Mouse (Mus musculus) adrenal gland, adult (tissue): ENCODE results near the gene Dzip1.

Experiments used
- DNase-seq, 2 experiments: peaks; one replicate each; pipeline ENCODE4 v3.0.0; 2022 to 2023; ENCODE audit warnings: low spot score in 1 of 2; ENCODE audit not compliant: inconsistent age in 2 of 2

Gene Dzip1

DNA sequence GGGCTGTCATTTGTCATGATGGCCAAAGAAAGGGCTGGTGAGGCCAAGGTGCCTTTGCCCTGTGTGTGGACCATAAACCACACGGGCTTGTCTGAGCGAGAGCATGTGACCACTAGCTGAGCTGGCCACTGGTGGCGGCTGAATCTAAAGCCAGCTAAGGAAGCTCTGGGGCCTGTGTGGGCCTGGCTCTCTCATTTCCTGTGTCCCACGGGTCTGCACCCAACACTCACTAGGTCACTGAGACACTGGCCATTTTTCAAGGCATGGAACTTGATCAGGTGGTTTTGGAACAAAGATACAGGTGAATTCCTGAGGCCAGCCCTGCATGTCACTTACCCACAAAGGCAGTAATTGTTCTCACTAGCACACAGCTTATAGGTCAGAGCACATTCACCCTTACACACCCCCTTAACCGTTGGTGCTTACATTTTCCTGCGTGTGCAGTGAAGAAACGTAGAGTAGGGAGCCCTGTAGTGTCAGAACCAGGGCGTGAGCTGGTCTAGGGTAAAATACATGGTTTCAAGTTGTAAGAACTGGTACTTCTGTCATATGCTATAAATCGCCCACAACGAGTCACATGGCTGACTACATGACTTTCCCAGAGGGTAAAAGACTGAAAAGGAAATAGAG lies 50.4 kb downstream of the Dzip1 start:
- DNase-seq, result no peak

DNA sequence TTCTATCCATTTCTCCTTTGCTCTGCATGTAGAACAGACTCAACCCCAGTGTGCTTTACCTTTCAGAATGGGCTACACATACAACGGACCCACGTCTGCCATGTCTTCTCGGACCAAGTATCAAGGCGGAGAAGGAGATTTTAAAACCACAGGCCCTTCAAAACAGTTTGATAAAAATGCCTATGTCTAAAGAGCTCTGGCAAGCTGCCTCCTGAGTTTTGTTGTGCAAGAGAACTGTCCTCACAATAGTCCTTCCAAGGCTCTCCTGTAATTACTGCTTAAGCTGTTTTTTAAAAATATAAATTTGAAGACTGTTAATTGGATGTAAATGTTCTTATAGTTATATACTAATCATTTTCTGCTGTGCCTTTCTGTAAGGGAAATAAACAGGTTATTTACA lies 51.1 kb downstream of the Dzip1 start:
- peak in 1 of 2 experiments; percentile 70 for DNase-seq

- DNase-seq, result no peak
Observed at GRCm38 (mm10) chr14:118869712-118870111, 55.5 kb downstream of the Dzip1 start.

DNA sequence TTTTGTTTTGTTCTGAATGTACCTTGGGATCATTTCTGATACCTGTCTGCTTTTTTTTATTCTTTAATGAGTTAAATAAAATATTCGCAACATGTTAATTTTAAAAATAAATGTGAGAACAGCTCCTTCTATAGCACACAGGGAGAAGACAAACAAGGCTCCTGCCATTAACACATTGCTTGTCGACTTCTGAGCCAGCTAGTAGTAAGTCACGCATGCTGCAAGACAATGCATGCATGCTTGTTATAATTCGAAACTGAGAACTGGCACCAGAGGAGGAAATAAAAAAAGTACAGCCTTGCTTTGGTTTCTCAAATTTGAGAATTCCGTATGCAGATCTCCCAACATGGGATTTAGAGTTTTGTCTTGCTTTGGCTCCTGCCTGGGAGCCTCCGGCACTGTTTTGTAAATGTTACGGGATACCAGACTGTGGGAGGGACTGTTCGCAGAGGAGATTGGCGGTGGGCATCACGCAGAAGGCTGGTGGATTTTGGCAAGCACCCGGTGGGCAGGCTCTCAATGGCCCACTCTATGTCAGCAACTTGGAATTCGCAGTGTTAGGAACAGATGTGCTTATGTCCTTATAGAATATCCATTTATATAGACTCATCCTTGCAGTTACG lies 57.0 kb downstream of the Dzip1 start:
- no peak for DNase-seq

DNA sequence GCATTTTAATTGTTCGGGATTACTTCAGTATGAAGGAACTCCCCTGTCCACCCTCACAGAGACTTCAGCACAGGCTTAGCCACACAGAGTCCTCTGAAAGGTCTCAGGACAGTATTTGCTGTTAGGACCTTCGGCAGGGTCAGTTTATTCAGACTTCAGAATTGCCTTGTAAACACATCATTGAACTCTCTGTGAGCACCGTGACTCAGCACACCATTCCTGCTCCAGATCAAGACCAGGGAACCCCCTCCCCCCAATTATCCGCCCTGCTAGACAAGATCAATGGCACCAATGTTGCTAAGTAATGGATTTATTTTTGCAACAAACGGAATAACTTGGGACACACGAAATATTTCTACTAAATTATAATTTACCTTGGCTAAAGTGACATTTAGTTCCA lies 57.9 kb downstream of the Dzip1 start:
- no peak for DNase-seq

DNA sequence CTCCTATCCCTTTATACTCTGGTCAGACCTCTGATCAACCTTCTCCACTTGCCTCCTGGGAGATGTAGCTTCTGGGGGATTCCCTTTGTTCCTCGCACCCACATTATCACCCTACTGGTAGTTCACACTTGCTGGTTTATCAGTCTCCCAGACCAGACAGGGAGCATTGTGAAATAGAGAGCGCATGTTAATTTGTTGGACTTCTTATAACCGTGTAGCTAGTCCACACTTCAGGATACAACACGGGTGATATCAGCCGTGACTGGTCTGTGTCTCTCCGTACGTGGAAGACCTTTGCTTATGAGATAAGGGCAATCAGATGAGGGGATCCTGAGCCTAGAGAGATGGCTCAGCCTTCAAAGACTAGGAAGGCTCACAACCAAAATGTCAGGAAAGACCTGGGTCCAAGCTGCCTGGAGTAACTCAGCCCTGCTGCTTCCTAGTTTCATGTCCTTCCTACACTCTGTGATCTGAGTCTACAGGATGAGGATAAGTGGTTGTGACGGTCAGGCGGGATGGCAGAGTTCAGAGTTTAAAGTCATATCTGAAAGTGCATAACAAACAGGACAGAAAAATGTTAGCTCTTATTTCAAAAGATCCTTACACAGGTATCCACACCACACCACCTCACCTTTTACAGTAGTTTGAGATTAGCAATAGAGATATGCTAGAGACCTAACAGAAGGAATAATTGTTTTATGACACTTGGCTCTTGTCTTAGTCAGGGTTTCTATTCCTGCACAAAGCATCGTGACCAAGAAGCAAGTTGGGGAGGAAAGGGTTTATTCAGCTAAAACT lies 59.0 kb downstream of the Dzip1 start:
- DNase-seq, result no peak

DNA sequence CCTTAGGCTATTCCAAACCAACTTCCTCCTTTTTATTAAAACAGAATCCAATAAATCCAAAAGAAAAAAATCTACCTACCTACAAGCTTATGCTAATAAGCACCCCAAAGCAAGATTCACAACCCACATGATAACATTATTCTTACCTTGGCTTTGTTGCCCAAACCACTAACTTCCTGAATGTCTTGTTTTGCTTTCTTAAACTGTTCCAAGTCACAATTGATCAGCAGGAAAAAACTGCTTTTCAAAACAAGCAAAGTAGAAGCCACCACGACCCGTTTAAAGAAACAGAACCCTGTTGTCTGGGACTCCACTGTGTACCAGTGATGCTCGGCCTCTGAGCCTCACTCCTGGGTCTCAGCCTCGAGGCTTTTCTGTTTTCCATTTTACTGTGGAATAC lies 60.4 kb downstream of the Dzip1 start:
- DNase-seq, result no peak

- no peak for DNase-seq
Observed at GRCm38 (mm10) chr14:118862253-118862652, 63.0 kb downstream of the Dzip1 start.

DNA sequence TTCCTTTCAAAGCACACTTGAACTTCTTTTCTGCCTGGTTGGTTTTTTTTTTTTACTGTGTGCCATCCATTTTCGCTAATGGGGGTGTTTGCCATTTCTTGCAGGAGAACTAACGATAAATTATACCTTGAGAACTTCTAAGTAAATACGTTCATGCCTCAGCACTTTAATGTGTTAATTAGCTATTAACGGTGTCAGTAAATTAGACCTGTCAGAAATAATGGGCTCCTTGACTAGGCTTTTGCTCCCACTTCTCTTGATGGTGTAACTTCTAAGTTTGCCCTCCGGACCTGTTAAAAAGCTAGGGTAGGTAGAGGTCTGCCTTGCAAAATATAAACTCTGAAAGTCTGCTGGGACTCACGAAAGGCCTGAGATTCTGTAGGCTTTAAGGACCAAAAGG lies 66.9 kb downstream of the Dzip1 start:
- no peak for DNase-seq

DNA sequence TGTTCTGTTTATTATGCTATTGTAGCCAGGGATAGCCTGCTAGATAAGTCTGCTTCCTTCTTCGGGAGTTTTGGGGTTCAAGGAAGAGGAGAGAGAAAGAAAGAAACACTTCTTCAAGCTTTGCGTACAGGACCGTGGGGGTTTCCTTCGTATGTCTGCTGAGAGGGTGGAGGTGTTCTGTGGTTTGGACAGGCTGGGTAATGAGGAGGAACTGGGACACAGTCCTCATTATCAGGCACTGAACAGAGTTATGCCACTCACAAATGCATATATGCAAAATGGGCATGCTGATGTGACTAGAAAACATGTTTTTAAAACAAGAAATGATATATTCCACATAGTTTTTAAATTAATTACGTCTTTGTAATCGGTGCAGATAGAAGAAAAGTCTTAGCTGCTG lies 68.7 kb downstream of the Dzip1 start:
- DNase-seq, result no peak

DNA sequence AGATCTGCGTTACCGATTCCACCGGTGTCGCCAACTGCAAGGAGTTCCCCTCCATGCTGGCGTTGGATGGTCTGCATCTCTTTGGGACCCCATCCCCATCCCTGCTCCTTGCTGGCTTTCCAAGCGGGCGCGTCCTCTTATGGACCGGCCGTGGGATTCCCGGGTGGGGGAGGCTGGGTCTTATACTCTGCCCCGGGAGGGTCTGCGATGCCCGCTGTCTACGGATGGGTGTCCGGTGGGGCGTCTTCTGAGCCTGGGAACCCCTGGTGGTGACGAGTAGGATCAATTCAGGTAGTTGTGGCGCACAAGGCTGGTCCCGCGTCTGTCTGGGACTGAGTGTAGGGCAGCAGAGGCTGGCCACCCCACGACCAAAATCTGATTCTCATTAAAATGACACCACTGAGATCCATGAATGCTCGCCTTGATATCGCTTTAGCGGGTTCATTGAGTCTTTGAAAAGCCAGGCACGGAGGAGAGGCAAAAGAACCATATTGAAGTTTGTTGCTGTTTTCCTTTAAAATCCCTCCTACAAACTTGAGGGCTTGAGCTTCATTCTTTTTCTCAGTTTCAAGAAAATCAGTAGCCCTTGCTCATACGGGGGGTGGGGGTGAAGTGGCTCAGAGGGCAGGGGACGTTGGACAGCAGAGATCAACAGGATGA lies 70.0 kb downstream of the Dzip1 start:
- DNase-seq, result peak in 1 of 2 experiments; percentile 47

- peak; percentile 54 to 82 for DNase-seq
Observed at GRCm38 (mm10) chr14:118854371-118855114, 70.7 kb downstream of the Dzip1 start.

- DNase-seq, result peak in 1 of 2 experiments; percentile 33
Observed at GRCm38 (mm10) chr14:118851496-118852107, 73.7 kb downstream of the Dzip1 start.

GRCm38 (mm10) chr14:118850696-118851035 lies 74.6 kb downstream of the Dzip1 start:
- DNase-seq, result no peak

GRCm38 (mm10) chr14:118850011-118850695 lies 75.1 kb downstream of the Dzip1 start:
- DNase-seq, result no peak

- no peak for DNase-seq
Observed at GRCm38 (mm10) chr14:118848171-118848570, 77.1 kb downstream of the Dzip1 start.

- DNase-seq, result no peak
Observed at GRCm38 (mm10) chr14:118846834-118847233, 78.4 kb downstream of the Dzip1 start.

GRCm38 (mm10) chr14:118842353-118842752 lies 82.9 kb downstream of the Dzip1 start:
- DNase-seq, result no peak

DNA sequence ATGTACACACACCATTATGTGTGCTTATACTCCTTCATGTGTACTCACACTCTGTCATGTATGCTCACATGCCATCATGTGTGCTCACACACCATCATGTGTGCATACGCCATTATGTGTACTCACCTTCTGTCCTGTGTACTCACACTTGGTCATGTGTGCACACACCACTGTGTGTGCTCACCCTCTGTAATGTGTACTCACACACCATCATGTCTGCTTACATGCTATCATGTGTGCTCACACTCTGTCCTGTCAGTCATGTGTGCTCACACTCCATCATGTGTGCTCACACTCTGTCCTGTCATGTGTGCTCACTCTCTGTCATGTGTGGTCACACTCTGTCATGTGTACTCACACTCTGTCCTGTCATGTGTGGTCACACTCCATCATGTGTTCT lies 85.2 kb downstream of the Dzip1 start:
- no peak for DNase-seq

DNA sequence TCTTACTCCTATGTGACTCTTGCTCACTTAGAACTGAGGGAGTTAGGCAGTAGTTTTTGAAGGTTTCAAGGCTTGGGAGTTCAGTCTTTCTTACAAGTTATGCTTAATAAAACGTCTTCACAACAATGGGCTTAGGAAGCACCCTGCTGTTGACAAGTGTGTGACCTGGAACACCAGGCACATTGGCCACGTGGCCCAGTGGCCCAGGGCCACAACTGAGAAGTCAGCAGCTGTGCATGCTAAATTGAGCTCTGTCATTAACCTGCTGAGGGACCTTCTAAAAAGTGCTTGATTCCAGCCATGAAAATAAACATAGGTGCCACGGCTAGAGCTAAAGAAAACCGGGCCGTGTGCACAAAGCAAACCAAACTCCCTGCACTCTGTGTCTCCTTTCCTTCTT lies 85.8 kb downstream of the Dzip1 start:
- no peak for DNase-seq
